Mouse (Mus musculus) cerebellum, adult 11-12 months (tissue): ENCODE data around the gene Atp23.
"Not testable (repeated sequence)": the region's sequence is repeated elsewhere in the genome, so short reads cannot be mapped to it uniquely, and the experiment has no call there.

Source experiments
- DNase-seq: peaks from one replicate; pipeline ENCODE4 v3.0.0; 2022

Atp23 gene

DNA sequence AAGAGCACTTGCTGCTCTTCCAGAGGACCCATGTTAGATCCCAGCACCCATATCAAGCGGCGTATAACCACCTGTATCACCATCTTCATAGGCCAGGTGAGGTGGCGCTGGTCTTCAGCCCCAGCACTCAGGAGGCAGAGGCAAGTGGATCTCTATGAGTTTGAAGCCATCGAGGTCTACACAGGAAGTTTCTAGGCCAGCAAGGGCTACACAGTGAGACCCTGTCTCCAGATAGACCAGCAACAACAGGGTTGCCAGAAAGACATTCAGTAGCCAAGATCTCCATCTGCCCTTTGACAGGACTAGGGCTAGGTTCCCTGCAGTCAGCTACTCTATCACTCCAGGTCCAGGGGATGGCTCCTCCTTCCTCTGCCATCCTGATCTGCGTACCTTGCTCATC is 5.7 kb upstream of the Atp23 start:
- no peak for DNase-seq

GRCm38 (mm10) chr10:126905650-126906075 is 4.5 kb upstream of the Atp23 start:
- DNase-seq: peak; percentile 90

DNA sequence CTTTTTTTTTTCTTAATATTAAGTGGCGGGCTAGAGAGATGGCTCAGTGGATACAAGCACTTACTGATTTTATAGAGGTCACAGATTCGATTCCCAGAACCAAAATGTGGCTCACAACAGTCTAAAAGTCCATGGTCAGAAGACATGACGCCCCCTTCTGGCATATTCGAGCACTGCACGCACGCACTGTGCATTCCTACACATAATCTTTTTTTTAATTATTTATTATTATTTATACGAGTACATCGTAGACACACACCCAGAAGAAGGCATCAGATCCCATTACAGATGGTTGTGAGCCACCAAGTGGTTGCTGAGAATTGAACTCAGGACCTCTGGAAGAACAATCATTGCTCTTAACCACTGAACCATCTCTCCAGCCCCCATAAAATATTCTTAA is 3.9 kb upstream of the Atp23 start:
- DNase-seq: no peak

DNA sequence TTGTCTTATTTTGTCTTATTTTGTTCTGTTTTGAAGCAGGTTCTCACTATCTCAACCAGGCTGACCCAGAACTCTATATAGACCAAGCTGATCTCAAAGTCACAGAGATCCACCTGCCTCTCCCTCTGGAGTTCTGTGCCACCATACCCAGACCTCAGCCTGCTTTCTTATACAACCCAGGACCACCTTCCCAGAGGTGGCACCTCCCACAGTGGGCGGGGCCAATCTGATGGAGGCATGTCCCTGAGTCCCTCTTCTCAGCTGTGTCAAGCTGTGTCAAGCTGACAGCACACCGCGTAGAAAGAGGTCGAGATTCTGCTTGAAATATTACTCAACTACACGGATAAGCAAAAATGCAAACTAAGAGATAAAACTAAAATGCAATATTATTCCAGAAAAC is 3.1 kb upstream of the Atp23 start:
- no peak for DNase-seq

GRCm38 (mm10) chr10:126901488-126901843 is 311 bp upstream of the Atp23 start:
- no peak for DNase-seq

DNA sequence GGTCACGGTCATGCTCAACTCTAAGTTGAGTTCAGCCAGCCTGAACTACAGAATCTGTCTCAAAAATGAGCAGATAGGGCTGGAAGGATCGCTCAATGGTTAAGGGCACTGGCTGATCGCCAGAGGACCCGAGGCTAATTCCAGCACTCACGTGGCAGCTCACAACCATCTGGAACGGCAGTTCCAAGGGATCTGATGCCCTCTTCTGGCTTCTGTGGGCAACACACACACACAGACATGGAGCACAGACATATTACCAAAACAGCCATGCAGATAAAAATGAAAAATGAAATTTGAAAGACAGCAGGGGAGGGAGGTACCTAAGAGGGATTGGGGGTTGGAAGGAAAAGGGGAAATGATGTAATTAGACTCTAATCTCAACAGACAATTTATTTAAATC is 5.3 kb downstream of the Atp23 start:
- DNase-seq: no peak

DNA sequence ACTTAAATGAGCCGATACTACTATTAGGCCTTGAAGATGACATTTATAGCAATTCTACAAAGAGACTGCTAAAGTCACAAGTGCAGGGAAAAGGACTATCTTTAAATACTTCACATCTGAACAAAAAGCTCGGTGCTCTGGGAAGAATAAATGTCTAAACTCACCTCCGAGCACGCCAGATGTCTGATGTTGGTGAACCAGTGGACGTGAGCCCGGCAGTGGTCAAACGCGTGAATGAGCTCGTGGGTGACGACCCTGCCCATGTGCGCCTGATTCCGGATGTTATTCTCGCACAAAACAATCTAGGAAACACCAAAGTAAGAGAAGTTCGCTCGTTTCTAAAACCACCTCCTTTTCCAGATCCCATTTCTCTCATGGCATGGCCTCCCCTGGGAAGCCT is 7.1 kb downstream of the Atp23 start:
- no peak for DNase-seq

- no peak for DNase-seq
Measured at GRCm38 (mm10) chr10:126893145-126893544, 8.0 kb downstream of the Atp23 start.

DNA sequence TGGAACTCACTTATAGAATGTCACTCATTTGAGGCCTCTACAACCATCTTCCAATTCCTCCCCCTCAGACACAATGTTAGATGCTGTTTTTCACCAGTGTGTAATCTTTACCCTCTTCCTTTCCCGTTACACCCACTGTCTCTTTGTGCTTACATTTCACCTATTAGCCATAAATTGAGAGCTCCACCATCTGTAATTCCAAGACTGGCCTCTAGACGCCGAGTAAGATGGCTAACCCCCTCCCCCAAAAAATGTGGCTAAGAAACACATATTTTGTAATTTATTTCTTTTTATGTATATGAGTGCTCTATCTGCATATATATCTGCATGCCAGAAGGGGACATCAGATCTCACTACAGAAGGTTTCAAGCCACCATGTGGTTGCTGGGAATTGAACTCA is 27.4 kb downstream of the Atp23 start:
- DNase-seq: no peak

DNA sequence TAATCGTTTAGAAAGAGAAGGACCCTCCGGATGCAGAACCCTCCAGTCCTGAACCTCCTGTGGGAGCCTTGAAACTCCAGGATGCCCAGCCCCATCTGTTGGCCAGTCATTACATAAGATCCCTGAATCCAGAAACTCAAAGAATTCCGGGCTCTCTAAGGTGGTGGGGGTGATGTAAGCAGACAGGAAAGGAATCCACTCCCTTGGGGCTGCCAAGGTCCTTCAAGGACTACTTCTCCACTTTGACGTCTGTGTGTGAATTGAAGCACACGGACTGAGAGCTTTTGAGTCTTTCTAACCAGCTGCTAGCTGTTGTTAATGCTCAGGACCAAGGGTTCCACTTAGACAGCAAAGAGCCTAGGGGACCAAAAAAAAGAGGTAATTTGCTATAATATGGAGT is 28.9 kb downstream of the Atp23 start:
- no peak for DNase-seq

DNA sequence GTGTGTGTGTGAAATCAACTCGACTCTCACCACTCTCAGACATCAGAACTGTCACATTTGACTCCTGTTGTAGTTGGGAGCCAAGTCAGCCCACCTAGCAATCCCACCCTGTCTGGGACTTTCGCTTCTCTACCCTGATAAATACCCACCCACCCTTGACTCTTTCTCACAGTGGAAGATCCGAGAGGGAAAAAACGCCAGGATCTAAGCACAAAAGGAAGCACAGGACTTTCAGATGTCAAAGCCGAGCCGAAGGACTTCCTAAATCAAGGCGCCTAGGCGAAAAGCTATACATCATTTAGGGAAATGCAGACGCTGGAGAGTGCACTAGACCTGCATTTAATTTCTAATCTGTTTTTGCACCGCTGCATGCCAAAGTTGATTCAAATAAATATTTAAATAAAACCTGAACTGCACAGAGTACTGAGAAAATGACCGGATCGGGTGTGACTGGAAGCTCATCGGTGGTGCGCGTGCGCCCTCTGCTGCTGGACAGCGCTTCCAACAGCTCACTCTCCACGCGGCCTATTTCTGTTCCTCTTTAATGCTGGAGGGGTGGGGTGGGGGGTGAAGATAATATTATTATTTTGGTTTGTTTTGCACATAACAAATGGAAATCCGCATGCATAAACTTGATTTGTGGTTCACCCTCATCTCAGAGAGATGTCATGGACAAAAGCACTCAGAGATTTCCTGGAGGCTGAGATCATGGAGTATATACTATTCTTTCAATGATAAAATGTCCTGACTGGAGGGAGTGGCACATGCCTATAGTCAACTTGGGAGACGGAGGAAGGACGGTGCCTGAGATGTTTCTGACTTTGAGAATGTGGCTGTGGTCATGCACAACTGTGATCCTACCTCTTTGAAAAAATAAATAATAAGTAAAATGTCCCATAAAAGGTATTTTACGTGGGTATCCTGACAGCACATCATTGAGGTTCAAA is 31.5 kb downstream of the Atp23 start:
- DNase-seq: peak; percentile 37

DNA sequence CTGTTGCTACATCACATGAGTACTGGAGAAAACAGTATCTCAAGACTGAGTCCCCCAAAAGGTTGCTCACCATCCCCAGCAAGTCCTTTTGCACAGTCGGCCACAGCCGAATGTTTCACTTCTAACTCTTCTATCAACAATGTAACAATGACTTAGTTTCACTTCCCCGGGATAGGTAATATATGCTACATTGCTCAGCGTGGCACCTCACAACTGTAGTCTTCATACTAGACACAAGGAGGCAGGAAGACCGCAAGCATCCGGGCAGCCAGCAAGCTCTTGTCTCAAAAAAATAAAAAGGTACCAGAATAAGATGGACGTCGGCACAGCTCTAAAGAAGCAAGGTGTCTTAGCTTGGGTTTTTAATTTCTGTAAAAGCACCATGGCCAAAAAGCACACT is 35.9 kb downstream of the Atp23 start:
- no peak for DNase-seq

DNA sequence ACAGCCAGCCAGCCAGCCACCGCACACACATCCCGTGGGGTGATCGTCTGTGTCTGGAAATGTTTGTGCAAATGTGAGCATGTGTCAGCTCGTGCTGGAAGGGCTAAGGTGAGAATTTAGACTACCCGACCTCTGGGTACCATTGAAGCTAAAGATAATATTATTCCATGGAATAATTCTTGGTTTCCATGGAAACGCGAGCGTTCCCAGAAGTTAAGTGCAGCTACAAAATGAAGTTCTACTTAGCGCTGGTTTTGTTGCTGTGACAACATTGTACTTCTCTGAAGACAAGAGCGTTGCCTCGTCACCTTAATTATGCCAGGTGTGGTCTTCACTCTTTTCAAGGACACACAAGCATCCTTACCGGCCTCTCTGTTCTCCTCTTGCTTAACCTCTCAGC is 39.0 kb downstream of the Atp23 start:
- no peak for DNase-seq

DNA sequence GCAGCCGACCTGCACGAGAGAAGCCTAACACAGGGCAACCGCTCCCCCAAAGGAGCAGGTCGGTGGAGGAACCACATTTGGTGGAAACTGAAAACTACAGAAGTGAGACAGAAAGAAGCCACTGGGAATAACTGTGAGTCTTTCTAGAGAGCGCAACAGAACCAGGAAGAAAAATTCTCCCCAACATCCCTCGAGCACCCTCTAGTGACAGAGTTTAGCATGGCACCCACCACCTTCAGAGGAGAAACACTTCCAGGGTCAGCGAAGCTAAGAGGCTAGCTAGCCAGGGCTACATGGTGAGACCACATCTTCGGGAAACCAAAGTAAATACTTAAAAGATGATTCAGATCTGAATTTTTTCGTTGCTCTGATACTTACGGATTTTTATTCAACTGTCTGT is 47.9 kb downstream of the Atp23 start:
- no peak for DNase-seq

DNA sequence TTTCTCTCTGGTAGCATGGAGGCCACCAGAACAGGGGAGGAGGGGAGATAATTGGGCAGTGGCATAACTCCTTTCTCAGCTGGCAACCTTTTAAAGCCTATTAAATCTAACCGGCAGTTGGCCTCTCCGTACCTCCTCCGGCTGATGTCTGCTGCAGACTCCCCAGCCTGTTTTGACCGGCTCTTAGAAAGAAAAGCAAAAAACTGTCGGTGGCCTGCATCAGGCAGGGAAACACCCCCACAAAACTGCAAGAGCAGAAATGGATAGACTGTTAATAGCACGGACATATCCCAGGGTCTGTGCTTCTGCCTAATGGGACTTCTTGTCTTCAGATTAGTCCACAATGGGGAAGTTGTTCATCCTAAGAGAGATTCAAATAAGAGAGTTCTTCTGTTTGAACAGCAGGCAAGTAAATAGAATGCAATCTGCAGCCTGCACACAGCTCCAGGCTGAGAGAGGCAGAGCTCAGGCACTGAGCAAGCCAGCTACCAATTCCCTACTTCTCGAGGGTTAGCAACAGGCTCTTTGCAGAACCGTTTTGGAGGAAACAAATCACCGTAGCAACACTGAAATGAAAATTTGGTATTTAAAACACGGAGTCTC is 55.7 kb downstream of the Atp23 start:
- DNase-seq: no peak

DNA sequence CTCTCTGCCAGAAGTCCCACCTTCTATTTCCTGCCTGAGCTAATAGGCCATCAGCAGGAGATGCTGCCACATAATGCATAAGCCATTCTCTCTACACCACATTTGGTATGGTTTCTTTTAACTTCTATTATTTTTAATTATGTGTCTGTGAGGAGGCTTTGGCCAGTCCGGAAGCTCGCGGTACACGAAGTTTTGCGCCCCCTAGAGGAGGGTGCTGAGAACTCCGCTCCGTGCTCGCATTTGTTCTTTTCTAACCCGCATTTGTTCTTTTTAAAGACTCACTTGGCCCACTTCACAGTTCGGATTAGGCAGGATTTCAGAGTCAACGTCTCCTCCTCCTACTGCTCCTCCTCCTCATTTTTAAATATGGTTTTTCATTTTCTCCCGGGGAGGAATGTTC is 56.5 kb downstream of the Atp23 start:
- peak; percentile 7 for DNase-seq

DNA sequence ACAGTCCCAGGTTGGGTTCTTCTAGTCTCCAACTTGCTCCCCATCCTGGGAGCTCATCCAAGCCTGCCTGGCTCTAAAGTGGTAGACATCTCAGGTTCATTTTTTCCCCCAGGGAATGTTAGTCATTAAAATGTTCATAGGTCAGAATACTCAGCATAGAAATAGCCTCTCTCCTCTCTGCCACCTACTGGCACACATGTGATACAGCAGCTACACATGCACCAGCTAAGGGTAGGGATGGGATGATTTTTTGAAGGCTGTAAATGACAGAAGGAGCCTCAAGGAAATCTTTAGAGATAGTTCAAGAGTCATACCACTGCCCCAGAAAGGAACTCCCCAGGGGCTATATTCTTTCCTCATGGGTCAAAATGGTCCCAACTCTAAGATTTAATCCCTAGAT is 60.9 kb downstream of the Atp23 start:
- DNase-seq: no peak

GRCm38 (mm10) chr10:126833006-126833405 is 68.1 kb downstream of the Atp23 start:
- DNase-seq: no peak

- no peak for DNase-seq
Measured at GRCm38 (mm10) chr10:126831329-126831728, 69.8 kb downstream of the Atp23 start.

GRCm38 (mm10) chr10:126828618-126829017 is 72.5 kb downstream of the Atp23 start:
- DNase-seq: no peak

DNA sequence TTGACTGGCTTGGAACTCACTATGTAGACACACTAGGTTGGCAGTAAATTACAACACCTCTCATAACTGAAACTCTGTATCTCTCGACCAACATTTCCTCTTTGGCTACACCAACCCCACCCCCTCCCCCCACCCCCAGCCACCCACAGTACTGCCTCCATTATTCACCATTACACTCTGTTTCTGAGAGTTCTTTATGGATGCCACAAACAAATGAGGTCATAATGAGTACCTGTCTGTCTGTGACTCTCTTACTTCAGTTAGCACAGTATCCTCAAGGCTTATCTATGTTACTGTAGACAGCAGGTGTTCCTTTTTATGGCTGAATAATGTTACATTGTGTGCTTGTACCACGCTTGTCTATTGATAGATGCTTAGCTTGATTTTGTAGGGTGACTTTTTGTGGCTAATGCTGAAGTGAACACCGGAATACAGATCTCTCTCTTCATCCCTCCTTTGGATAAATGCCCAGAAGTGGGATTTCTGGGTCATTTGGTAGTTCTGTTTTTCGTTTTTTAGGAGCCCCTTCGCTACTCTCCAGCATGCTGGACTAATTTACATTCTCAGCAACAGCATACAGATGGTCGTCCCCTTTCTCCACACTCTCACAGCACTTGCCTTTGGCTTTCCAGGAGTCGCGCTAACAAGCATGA is 73.1 kb downstream of the Atp23 start:
- DNase-seq: no peak

DNA sequence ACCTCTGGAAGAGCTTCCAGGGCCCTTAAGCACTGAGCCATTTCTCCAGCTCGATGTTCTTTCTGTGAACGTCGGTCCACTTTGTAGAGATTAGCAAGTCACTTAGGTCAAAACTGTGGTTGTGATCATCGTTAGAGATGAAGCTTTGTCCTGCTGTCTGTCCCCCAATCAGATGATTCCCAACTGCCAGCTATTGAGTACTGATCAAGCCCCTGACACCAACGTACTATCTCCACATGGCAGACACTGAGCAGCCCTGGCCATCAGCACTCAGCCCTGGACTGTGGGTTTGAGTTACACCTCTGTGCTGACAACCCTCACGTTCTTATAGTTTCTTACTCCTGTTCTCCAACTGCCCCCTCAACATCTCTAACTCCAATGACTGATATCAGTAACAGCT is 74.2 kb downstream of the Atp23 start:
- no peak for DNase-seq

- DNase-seq: not testable (repeated sequence)
Measured at GRCm38 (mm10) chr10:126826216-126826615, 74.9 kb downstream of the Atp23 start.

DNA sequence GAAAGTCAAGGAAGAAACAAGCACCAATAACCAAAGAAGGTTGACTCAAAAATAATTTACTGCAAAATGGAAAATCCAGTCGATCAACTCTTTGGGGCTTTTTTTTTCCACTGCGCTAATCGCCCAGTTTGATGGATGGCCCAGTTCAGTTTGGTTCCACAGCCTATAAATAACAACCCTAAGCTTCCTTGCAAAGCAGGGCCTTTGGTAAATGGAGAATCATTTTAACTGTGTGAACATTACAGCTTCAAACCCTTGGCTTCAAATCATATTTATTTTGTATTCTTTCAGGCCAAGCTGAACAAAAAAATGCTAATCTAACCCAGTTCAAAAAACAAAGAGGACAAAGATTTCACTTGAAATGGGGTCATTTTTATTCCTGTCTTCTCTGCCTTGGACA is 78.7 kb downstream of the Atp23 start:
- no peak for DNase-seq
